Mouse (Mus musculus) spleen, adult 2 months (tissue): ENCODE results near the gene Naxd.

ENCODE experiments used
- CTCF ChIP-seq: fragments of 200-500 bp; IDR thresholded peaks from 2 replicates; pipeline ENCODE4 v1.5.1; 2011; ENCODE audit warnings: mild to moderate bottlenecking, inconsistent platforms; ENCODE audit not compliant: insufficient read depth, insufficient read length, insufficient replicate concordance; ENCODE audit errors: extremely low read depth
- POLR2A ChIP-seq: fragments of 200-500 bp; IDR thresholded peaks from 2 replicates; pipeline ENCODE4 v1.6.1; 2011; ENCODE audit warnings: low read depth, low read length, inconsistent platforms

DNA sequence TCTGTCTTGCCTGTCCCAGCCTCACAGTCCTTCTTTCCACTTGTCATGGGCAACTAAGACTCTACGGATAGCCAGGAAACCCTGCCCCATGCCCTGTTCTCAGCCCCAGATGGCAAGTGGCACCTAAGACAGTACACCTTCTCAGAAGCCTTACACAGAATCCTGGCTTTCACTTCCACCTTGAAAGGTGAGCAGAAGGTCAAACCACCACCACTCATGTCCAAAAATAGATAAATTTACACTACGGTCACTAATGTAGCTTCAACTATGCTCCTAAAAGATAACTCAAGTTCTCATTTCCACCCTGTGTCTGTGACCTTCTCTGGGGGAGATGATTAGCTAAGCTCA, 33.8 kb upstream of the Naxd start:
- TF ChIP-seq CTCF (no peak), POLR2A (no peak)
